Mouse (Mus musculus) spleen, adult 2 months (tissue): ENCODE measurements around the gene Pla2g4e.

Experiments
- CTCF ChIP-seq: fragments of 200-500 bp; IDR thresholded peaks from 2 replicates; pipeline ENCODE4 v1.5.1; 2011; ENCODE audit warnings: mild to moderate bottlenecking, inconsistent platforms; ENCODE audit not compliant: insufficient read depth, insufficient read length, insufficient replicate concordance; ENCODE audit errors: extremely low read depth
- POLR2A ChIP-seq: fragments of 200-500 bp; IDR thresholded peaks from 2 replicates; pipeline ENCODE4 v1.6.1; 2011; ENCODE audit warnings: low read depth, low read length, inconsistent platforms

DNA sequence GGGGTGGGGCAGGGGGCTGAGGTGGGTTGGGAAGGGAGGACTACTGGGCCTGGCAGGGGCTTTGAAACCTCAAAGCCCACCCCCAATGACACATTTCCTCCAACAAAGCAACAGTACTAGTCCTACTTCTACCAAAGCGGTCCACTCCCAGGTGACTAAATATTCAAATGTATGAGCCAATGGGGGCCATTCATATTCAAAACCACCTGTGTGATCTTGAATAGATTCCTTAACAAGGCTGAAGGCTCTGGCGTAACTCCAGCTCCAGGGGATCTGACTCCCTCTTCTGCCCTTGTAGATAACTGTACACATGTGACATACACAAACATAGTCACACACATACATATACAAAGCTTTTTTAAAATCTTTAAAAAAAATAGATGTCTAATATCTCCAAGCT lies 1.1 kb downstream of the Pla2g4e start:
- TF ChIP-seq CTCF (no peak), POLR2A (no peak)
